Mouse (Mus musculus): ENCODE measurements around the gene Denr. TPM values are rescaled to one million over a fixed set of nuclear protein-coding genes. Genes with fewer than 3 reads are reported as not detected.

The Denr gene
- total RNA-seq (2021): 10 to 100 TPM; 40.8 to 47.0 TPM
- long read RNA-seq, experiment 1, transcript Denr-201 (8 exons, 2,339 nt): major isoform, 26 of 28 reads
- long read RNA-seq, experiment 1, partial matches to known transcripts: 2 of 28 reads
- long read RNA-seq, experiment 1, other reads (novel, unspliced or antisense): 0 of 28 reads
- long read RNA-seq, experiment 2, transcript Denr-201 (8 exons, 2,339 nt): major isoform, 17 of 20 reads
- long read RNA-seq, experiment 2, partial matches to known transcripts: 1 of 20 reads
- long read RNA-seq, experiment 2, other reads (novel, unspliced or antisense): 2 of 20 reads

DNA sequence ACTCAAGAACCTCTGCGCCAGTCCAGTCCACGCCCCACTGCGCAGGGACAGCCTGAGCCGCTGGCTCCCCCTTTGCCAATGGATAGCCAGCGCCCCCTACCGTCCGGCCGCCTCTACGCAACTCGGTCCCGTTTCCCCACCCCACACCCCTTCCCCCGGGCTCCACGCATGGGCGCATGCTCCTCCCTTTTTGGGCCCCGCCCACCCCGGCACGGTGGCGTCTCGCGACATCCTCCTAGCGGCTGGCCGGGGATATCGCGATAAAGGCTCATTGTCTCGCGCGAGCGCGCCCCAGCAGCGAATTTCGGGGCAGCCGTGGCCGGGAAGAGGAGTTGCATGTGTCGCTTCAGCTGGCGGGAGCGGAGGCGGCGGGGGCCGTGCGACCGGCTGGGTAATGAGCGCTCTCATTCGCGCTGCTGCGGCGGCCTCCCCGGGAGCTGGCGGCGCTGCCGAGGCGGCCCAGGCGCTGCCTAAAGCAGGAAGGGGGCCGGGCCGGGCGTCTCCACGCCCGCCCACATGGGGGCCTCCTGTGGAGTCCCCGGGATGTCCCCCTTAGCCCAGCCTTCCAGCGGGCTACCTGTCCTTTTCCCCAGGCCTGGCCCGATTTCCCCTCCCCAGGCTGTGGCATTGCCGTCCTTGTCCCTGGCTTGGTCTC lies at the start of gene Denr:
Denr (plus strand) TSS at position 200 of the 655 bp plus-strand sequence.
- intact Hi-C loops (cut with DNase I): loop anchor here (2.0 to 5.0 kb wide), 4 partner anchors 80 to 278 kb away; partner anchors contain the start of genes Kntc1 and Rsrc2

DNA sequence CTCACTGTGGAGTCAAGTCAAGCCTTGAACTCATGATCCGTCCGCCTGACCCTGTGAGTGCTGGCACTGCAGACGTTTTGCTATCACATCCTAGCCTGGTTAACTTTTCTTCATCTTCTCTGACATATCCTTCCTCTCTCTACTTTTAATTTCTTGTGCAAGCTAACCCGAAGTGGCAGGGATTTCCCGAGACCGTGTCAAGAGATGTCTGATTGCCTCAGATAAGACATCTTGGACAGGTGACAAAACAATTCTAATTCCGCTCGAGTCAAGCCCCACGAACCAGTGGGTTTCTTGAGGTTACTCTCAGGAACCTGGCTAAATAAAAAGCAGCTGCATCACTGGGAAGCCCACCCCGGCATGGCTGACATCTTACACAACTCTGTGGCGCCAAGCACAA lies 48.2 kb upstream of the Denr start:
- no peak for DNase-seq
- intact Hi-C loops (cut with DNase I): no loop called here

More for the DNA sequence above, at the start of gene Denr:
- peak; percentile 100 for DNase-seq

DNA sequence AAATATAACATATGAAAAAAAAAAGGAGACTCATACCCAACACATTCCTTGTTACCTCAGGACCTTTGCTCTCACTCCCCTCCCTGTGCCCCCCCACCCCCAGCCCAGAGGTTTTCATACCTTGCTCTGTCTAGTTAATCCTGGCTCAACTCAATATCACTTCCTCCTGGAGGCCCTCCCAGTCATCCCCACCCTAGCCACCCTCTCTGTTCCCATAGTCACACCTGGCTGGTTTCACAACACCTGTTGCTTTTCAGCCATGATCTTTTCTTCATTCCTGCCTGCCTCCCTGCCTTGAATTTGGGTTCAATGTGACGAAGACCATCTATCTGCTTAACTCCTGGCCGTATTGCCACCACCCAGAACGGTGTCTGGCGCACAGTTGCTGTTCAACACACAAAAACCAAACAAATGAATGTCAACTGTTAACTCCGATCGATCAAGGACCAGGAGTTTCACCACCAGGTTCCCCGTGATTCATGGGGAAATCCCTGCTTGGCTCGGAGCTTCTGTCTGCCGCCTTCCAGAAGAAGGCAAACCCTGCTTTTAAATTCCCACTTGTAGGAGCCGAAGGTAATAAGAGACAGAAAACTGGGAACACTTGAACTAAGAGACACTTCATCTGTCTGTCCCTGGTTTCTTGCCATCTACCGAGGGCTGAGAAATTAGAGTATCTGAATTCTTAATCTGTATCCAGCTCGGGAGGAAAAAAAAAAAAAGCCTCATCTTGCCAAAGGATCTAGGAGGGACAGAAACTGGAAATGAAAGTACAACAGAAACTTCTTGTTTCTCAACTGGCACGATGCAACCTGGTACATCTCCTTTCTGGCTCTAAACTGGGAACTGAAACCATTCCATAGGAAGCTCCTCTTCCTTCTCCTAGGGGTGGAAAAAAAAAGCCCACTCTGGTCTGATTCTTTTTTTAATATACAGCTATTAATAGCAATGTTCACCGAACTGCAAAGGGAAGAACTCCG lies 44.3 kb upstream of the Denr start:
- no peak for DNase-seq
- intact Hi-C loops (cut with DNase I): no loop called here

DNA sequence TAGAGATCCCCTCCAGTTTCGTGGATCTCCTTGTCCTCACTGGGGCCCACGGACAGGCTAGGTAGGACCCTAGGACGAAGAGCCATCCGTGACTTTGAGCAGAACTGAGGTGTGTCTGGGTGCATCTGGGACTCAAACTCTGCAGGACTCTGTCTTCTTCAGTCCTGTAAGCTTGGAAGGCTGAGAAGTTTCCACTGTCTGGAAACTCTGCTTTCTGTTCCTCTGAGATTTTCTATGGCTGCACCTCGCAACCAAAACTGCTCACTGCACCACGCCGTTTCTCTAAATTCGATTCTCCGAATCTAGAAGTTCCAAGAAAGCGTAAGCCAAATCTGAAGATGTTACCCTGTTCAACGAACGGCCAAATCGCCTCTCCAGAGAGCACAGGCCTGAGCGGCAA lies 43.0 kb upstream of the Denr start:
- intact Hi-C loops (cut with DNase I): loop anchor here (2.0 kb wide), 1 partner anchor 25 kb away; no protein-coding TSS in a partner anchor
- DNase-seq: no peak

DNA sequence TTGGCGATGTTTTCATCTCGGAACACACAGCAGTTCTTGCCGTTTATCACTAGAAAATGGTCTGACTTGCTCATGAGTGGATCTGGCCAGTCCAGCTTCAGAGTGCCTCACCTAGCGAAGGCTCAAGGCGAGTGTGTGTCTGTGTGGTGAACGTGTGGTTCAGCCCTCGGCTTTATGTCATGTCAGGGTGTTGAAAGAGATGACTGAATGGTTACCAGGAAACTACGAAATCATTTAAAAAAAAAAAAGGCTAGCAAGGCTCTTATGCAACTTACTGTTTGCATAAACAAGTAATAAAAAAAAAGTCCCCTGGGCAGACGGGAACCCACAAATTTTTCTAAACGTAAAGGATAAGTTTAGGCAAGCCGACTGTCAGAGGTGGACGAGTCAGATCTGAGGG lies 41.6 kb upstream of the Denr start, which contains the start of gene Hcar2:
Hcar2 (minus strand) TSS at position 135 of the 400 bp plus-strand sequence.
- intact Hi-C loops (cut with DNase I): loop anchor here (2.0 kb wide), 1 partner anchor 23 kb away; no protein-coding TSS in a partner anchor
- DNase-seq: no peak

DNA sequence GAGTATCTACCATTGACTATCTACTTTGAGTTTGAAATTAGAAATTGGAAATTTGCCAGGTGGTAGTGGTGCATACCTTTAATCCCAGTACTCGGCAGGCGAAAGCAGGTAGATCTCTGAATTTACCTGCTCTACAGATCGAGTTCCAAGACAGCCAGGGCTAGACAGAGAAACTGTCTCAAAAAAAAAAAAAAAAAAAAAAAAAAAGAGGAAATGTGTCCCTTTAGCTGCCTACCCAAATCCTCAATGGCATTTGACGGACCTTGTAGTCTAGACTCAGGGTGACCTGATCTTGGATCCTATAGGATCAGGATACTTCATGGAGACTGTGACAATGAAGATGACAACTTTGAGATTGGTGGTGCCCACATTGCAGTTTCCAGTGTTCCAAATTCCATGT lies 40.5 kb upstream of the Denr start:
- intact Hi-C loops (cut with DNase I): no loop called here
- DNase-seq: no peak

DNA sequence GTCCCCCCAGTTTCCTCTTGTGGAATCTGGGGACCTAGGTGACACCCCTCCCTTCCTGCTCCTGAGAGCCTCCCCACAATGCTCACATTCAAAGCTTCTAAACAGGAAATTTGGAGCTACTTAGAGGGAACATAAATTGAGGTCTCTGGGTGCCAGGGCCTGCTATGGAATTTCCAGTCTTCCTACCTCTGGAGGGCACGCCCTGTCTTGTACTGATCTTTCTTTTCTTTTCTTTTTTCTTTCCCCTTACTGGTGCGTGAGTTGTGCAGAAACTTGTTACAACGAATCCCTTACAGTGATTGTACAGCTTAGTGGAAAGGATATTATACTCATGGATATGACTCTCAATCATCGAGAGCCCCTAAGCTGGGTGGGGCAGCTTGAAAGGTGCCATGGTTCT lies 37.4 kb upstream of the Denr start:
- intact Hi-C loops (cut with DNase I): no loop called here
- DNase-seq: no peak

DNA sequence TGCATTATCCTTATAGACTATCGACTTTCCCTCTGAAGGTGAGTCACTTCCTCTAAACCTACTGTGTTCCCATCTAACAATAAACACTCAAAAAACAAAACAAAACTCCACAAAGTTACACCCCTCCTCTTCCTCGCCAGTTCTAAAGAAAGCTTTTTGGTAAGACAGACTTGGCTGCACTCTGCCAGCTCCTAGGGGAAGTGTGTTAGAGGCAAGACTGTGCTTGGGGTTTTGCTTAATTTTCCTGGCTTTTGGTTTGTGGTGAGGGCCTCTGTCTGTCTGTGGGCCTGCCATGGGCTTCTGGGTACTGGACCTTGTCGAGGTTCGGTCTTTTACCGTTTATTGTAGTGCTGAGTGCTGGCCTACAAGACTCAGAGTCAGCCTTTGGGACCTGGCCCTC lies 32.8 kb upstream of the Denr start:
- intact Hi-C loops (cut with DNase I): no loop called here

DNA sequence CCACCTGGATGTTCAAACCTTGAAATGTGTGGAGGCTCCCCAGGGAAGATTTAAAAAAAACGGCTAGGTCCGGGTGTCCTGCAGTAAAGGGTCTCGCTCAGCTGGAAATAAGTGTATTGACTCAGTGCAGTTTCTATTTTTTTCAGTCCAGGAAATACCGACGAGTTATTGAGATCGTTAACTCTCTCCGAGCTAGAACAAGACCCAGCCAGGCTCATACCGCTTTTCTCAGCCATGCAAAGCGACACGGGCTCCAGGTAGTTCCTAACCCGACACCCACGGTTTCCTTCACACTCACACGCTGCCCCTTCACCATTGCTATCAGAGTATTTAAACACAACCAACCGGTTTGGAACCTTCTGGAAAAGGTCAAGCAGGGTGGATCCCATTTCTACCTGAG lies 28.9 kb upstream of the Denr start:
- intact Hi-C loops (cut with DNase I): no loop called here
- DNase-seq: no peak

More for the DNA sequence above, 32.8 kb upstream of the Denr start:
- DNase-seq: no peak

DNA sequence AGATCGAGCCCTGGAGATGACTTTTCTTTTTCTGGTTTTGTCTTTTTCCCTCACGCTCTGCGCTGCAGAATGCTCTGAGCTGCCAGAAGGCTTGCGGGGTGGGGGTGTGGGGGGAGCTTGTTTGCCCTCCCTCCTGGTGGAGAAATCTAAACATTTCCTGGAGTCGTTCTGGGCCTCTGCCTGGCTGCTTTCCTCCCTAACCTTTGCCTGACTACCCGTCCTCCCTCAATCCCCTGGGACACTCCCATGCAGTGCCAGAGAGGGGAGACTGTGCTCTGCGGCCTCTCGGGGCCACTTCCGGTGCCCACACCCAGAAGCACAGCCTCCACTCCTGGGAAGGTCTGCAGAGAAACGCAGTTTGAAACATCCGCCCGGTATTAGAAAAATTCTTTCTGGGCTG lies 27.0 kb upstream of the Denr start, which contains the start of gene Hcar1:
Hcar1 (minus strand) TSS at position 93 of the 400 bp plus-strand sequence.
- peak; percentile 19 to 49 for DNase-seq
- intact Hi-C loops (cut with DNase I): no loop called here

DNA sequence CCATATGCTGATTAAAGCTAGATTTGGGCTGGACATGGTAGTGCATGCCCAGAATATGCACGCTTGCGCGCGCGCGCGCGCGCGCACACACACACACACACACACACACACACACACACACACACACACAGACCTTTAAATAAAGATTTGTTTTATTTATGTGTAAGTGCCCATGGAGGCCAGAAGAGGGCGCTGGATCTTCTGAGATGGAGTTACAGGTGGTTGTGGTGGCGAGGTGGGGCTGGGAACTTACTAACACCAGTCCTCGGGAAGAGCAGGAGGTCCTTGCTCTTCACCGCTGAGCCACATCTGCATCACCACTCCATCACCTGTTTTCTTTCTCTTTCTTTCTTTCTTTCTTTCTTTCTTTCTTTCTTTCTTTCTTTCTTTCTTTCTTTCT lies 26.2 kb upstream of the Denr start:
- intact Hi-C loops (cut with DNase I): no loop called here
- DNase-seq: no peak

DNA sequence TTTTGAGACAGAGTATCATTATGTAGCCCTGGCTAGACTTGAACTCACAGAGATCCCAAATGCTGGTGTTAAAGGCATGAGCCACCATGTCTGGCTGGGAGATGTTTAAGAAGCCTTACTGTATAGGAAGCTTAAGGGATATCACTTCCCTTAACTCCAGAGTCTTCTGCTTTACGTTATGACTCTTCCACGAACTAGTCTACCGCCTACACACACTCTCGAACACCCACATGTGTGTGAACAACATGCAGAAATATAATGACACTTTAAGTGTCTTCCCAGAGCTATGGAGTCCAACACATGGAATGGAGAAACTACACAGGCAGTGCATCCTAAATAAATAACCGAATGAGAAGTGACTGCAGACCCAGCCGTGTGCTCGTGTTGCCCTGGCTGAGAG lies 23.1 kb upstream of the Denr start:
- intact Hi-C loops (cut with DNase I): no loop called here
- no peak for DNase-seq

DNA sequence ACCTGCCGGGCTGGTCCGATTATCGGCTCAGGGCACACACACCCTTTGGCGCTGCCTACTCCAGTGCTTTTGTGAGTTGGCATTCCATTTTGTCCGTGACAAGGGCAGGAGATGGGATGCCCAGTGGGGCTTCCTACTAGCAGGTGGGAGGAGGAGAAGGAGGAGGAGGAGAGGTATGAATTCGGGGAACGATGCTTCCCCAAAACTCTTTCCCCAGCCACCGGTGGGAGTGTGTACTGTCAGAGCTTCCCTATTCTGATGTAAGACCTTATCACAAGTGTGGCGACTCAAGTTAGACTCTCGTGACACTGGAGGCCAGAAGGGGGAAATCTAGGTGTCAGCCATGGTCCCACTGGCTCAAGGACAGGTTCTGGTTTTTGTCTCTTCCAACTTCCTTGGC lies 22.6 kb upstream of the Denr start:
- no peak for DNase-seq
- intact Hi-C loops (cut with DNase I): no loop called here

DNA sequence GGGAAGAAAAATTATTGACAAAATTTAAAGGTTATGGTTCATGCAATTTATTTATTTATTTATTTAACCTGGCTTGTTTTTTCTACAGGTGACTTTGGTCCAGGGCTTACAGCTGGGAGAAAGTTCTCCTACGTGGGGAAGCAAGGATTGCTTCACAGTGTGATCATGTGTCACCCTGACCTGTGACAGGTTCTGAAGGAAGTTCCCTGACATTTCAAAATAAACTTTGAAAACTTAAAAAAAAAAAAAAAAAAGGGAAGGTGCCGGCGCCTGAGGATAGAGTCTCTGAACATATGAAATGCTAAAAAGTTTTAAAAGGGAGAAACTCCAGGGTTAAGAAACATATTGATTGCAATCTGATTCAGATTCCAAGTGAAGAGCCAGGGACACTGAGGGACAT lies 20.6 kb upstream of the Denr start:
- intact Hi-C loops (cut with DNase I): loop anchor here (5.0 kb wide), 1 partner anchor 124 kb away; no protein-coding TSS in a partner anchor
- DNase-seq: no peak

DNA sequence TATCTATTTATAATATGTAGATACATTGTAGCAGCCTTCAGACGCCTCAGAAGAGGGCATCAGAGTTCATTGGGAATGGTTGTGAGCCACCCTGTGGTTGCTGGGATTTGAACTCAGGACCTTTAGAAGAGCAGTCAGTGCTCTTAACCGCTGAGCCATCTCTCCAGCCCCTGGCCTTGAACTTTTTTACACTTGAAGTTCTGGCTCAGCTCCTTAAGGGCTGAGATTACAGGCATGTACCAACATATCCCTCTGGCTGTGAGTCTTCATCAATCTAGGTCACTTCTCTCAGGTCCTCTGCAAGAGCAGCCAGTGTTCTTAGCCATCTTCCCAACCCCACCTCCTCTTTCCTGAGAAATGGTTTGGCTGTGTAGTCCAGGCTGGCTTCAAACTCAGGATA lies 16.7 kb upstream of the Denr start:
- DNase-seq: no peak
- intact Hi-C loops (cut with DNase I): no loop called here

DNA sequence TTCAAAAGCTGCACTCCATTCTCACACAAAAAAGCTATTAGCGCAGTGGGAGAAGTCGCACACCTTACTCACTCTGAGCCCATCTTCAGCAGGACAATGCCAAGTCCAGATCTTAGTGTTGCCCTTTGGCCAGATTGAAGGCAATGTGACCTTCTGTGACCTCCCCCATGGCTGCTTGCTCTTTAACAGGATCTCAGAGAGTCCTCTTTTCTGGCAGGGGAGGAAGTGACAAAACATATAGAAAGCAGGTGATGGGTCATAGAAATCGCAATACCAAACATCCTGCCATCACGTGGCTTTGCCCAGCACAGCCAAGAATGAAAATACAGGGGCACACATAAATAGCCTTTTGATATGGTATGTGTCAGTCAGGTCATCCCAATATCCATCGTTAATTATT lies 16.0 kb upstream of the Denr start:
- no peak for DNase-seq
- intact Hi-C loops (cut with DNase I): no loop called here

DNA sequence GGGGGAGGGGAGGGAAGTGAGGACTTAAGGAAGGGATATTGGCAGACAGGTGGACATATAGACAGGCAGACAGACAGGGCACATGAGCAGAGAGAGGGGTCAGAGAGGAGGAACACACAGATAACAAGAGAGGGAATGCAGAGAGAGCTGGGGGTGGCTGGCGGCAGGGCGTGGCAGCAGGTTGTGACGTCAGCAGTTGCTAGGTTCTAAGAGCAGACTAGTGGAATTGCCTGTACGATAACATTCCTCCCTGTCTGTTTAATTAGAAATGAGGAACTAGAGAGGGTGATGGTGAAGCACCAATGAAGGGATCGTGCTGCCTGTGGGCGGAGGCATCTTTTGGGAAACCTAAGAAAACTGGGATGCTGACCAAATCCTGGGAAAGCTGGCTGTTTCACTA lies 15.3 kb upstream of the Denr start:
- peak; percentile 11 to 60 for DNase-seq
- intact Hi-C loops (cut with DNase I): no loop called here

DNA sequence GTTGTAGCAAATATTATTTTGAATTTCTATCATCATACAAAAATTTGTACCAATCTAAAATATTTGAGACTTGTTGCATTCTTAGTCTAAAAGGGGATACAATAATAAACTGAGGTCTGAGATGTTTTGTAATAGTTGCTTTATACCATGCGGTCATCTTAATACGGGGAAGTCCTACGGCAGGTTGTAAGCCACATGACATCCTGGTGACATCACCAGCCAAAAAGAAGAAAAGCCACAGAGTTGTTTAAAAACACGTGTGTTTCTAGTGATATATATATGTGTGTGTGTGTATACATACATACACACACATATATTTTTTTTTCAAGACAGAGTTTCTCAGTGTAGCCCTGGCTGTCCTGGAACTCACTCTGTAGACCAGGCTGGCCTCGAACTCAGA lies 13.5 kb upstream of the Denr start:
- no peak for DNase-seq
- intact Hi-C loops (cut with DNase I): no loop called here

DNA sequence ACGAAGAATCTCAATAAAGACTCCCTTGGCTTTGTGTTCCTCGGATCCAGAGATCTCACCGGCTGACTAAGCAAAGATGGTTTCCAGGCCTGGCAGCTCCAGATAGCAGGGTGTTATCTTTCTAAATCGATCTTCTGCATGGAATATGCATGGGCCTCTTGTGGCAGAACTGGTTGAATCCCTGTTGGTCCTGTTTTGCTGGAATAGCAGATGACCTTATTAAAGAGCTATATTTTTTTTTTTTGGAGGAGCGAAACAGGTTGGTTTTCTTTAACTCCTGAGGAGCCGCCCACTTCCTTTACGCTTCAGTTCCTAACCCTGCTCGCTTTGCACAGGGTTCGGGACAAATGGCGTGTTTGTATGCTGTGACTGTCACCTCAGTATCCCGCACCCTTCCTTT lies 10.6 kb upstream of the Denr start:
- no peak for DNase-seq
- intact Hi-C loops (cut with DNase I): no loop called here

DNA sequence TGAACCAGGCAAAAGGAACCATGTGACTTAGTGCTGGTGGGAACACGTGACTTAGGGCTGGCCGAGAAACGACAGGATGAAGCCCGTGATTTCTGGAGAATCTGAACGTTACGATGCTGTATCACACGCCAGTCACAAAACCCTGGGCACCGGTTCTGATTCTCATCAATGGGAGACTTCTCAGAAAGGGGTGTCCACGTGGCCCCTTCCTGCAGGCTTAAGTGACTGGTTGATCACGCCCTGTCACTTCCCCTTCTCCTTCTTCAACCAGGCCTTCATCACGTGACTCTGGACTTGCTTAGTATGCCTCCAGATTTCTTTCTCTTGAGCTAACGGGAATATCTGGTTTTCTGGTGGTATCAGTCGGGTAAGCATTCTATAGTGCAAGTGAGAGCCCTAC lies 9.6 kb upstream of the Denr start:
- intact Hi-C loops (cut with DNase I): no loop called here

More for the DNA sequence above, 9.6 kb upstream of the Denr start:
- DNase-seq: no peak

Data from heart, postnatal 14 days (tissue).